Mouse (Mus musculus): ENCODE data around the gene Dpf2.
A peak's percentile ranks its signal among the peaks of the same experiment; 100 is the strongest.

The Dpf2 gene

GRCm38 (mm10) chr19:5935691-5936090, 22.9 kb upstream of the Dpf2 start:
- no peak for DNase-seq (ENCODE audit: low read depth)

GRCm38 (mm10) chr19:5935266-5935665, 22.5 kb upstream of the Dpf2 start:
- DNase-seq (ENCODE audit: low read depth): no peak

GRCm38 (mm10) chr19:5929634-5930596, 17.1 kb upstream of the Dpf2 start:
- DNase-seq (ENCODE audit: low read depth): peak; percentile 27

GRCm38 (mm10) chr19:5928546-5928945, 15.7 kb upstream of the Dpf2 start:
- no peak for DNase-seq (ENCODE audit: low read depth)

- no peak for DNase-seq (ENCODE audit: low read depth)
Observed at GRCm38 (mm10) chr19:5928104-5928503, 15.3 kb upstream of the Dpf2 start.

GRCm38 (mm10) chr19:5927532-5927931, 14.7 kb upstream of the Dpf2 start:
- no peak for DNase-seq (ENCODE audit: low read depth)

- DNase-seq (ENCODE audit: low read depth): no peak
Observed at GRCm38 (mm10) chr19:5927026-5927425, 14.2 kb upstream of the Dpf2 start.

- DNase-seq (ENCODE audit: low read depth): no peak
Observed at GRCm38 (mm10) chr19:5925311-5925855, 12.6 kb upstream of the Dpf2 start.

- DNase-seq (ENCODE audit: low read depth): peak; percentile 94
Observed at GRCm38 (mm10) chr19:5924713-5925093, 11.9 kb upstream of the Dpf2 start, which contains the start of gene Cdc42ep2. TSS of gene Cdc42ep2 (minus strand) at chr19:5924816.

GRCm38 (mm10) chr19:5923990-5924712, 11.3 kb upstream of the Dpf2 start:
- peak; percentile 87 for DNase-seq (ENCODE audit: low read depth)

GRCm38 (mm10) chr19:5922963-5923362, 10.2 kb upstream of the Dpf2 start:
- no peak for DNase-seq (ENCODE audit: low read depth)

GRCm38 (mm10) chr19:5922119-5922942, 9.5 kb upstream of the Dpf2 start:
- DNase-seq (ENCODE audit: low read depth): peak; percentile 41

GRCm38 (mm10) chr19:5921715-5922114, 8.9 kb upstream of the Dpf2 start:
- DNase-seq (ENCODE audit: low read depth): peak; percentile 48

GRCm38 (mm10) chr19:5912103-5913006, 455 bp downstream of the Dpf2 start:
- DNase-seq (ENCODE audit: low read depth): peak; percentile 99

GRCm38 (mm10) chr19:5911430-5912102, 1.2 kb downstream of the Dpf2 start:
- DNase-seq (ENCODE audit: low read depth): peak; percentile 78

- DNase-seq (ENCODE audit: low read depth): no peak
Observed at GRCm38 (mm10) chr19:5910221-5910620, 2.6 kb downstream of the Dpf2 start.

- DNase-seq (ENCODE audit: low read depth): peak; percentile 22
Observed at GRCm38 (mm10) chr19:5907275-5907674, 5.5 kb downstream of the Dpf2 start.

GRCm38 (mm10) chr19:5894002-5894678, 18.7 kb downstream of the Dpf2 start, which contains the start of gene Tigd3:
TSS of gene Tigd3 (minus strand) at chr19:5894149.
- peak; percentile 96 for DNase-seq (ENCODE audit: low read depth)

- no peak for DNase-seq (ENCODE audit: low read depth)
Observed at GRCm38 (mm10) chr19:5893282-5894001, 19.4 kb downstream of the Dpf2 start.

Data from 416B (cell line).